Mouse (Mus musculus): Measurements from ENCODE around the gene Taldo1. TPM values are rescaled to one million over a fixed set of nuclear protein-coding genes. Genes with fewer than 3 reads are reported as not detected.
A peak's percentile ranks its signal among the peaks of the same experiment; 100 is the strongest.
"Not testable (repeated sequence)": the region's sequence is repeated elsewhere in the genome, so short reads cannot be mapped to it uniquely, and the experiment has no call there.

The Taldo1 gene
- total RNA-seq, 4 experiments from 2014 or later = 107 to 115 (median 110) TPM

- no peak for DNase-seq (ENCODE audit: low spot score)
These were observed 46.4 kb downstream of the Taldo1 start for GRCm38 (mm10) chr7:141438201-141438968.

- no peak for DNase-seq (ENCODE audit: low spot score)
These were observed 47.2 kb downstream of the Taldo1 start for GRCm38 (mm10) chr7:141439140-141439679.

GRCm38 (mm10) chr7:141439811-141440210, 47.8 kb downstream of the Taldo1 start:
- no peak for DNase-seq (ENCODE audit: low spot score)

GRCm38 (mm10) chr7:141440613-141441012, 48.6 kb downstream of the Taldo1 start:
- no peak for DNase-seq (ENCODE audit: low spot score)

- no peak for DNase-seq (ENCODE audit: low spot score)
These were observed 49.5 kb downstream of the Taldo1 start for GRCm38 (mm10) chr7:141441460-141441859.

- DNase-seq (ENCODE audit: low spot score) = no peak
These were observed 50.2 kb downstream of the Taldo1 start for GRCm38 (mm10) chr7:141442199-141442598.

- no peak for DNase-seq (ENCODE audit: low spot score)
These were observed 51.3 kb downstream of the Taldo1 start for GRCm38 (mm10) chr7:141443081-141443821.

GRCm38 (mm10) chr7:141443828-141444237, 51.8 kb downstream of the Taldo1 start, which contains the start of gene Pidd1:
Gene Pidd1 (minus strand): TSS chr7:141444025.
- no peak for DNase-seq (ENCODE audit: low spot score)

GRCm38 (mm10) chr7:141446374-141446773, 54.4 kb downstream of the Taldo1 start:
- DNase-seq (ENCODE audit: low spot score) = not testable (repeated sequence)

- peak; percentile 95 for DNase-seq (ENCODE audit: low spot score)
These were observed 55.4 kb downstream of the Taldo1 start, which contains the start of gene Rplp2 for GRCm38 (mm10) chr7:141447110-141447991. Gene Rplp2 (plus strand): TSS chr7:141447370.

- no peak for DNase-seq (ENCODE audit: low spot score)
These were observed 59.9 kb downstream of the Taldo1 start for GRCm38 (mm10) chr7:141451928-141452327.

Other genes with a start within 250 kb of the Taldo1 start
- gene Rnh1, start 219.3 kb upstream of the Taldo1 start, total RNA-seq (2022) = 10 to 100 TPM; 71.3 to 75.2 (median 72.9) TPM
- 100 to 1,000 TPM in 1 of 4 experiments, 10 to 100 TPM in 3; 81.0 to 107 (median 87.7) TPM for gene Hras, start 198.2 kb upstream of the Taldo1 start, total RNA-seq (2022)
- 1 to 10 TPM; 1.8 to 3.4 (median 3.0) TPM for gene Lrrc56, start 198.0 kb upstream of the Taldo1 start, total RNA-seq (2022)
- not detected for gene Lmntd2, start 178.1 kb upstream of the Taldo1 start, total RNA-seq (2022)
- gene Rassf7, start 176.3 kb upstream of the Taldo1 start, total RNA-seq (2022) = under 1 TPM in 3 of 4 experiments, not detected in 1; 0.66 to 0.90 (median 0.73) TPM
- gene Phrf1, start 163.4 kb upstream of the Taldo1 start, total RNA-seq (2022) = 10 to 100 TPM; 26.2 to 38.2 (median 31.9) TPM
- 1 to 10 TPM; 1.7 to 2.4 (median 2.1) TPM for gene Irf7, start 125.7 kb upstream of the Taldo1 start, total RNA-seq (2022)
- gene Cdhr5, start 115.4 kb upstream of the Taldo1 start, total RNA-seq (2022) = not detected
- gene Sct, start 113.1 kb upstream of the Taldo1 start, total RNA-seq (2022) = not detected
- not detected for gene Drd4, start 100.2 kb upstream of the Taldo1 start, total RNA-seq (2022)
- 10 to 100 TPM; 10.8 to 14.7 (median 12.7) TPM for gene Deaf1, start 64.5 kb upstream of the Taldo1 start, total RNA-seq (2022)
- gene Tmem80, start 64.5 kb upstream of the Taldo1 start, total RNA-seq (2022) = 10 to 100 TPM; 13.7 to 16.6 (median 15.5) TPM
- 1 to 10 TPM; 3.7 to 5.0 (median 3.9) TPM for gene Eps8l2, start 53.3 kb upstream of the Taldo1 start, total RNA-seq (2022)
- 10 to 100 TPM; 13.3 to 16.0 (median 14.8) TPM for gene Gatd1, start 21.9 kb downstream of the Taldo1 start, total RNA-seq (2022)
- gene Cend1, start 37.3 kb downstream of the Taldo1 start, total RNA-seq (2022) = 1 to 10 TPM in 3 of 4 experiments, under 1 TPM in 1; 0.78 to 1.7 (median 1.4) TPM
- gene Slc25a22, start 45.7 kb downstream of the Taldo1 start, total RNA-seq (2022) = 10 to 100 TPM; 44.3 to 76.1 (median 66.5) TPM
- under 1 TPM; 0.32 to 0.62 (median 0.44) TPM for gene Pidd1, start 51.8 kb downstream of the Taldo1 start, total RNA-seq (2022)
- 100 to 1,000 TPM; 796 to 941 (median 846) TPM for gene Rplp2, start 55.2 kb downstream of the Taldo1 start, total RNA-seq (2022)
- gene Pnpla2, start 63.0 kb downstream of the Taldo1 start, total RNA-seq (2022) = 100 to 1,000 TPM; 419 to 549 (median 431) TPM
- 10 to 100 TPM; 17.7 to 24.2 (median 19.1) TPM for gene Cracr2b, start 68.9 kb downstream of the Taldo1 start, total RNA-seq (2022)
- 100 to 1,000 TPM; 331 to 351 (median 345) TPM for gene Cd151, start 75.2 kb downstream of the Taldo1 start, total RNA-seq (2022)
- gene Polr2l, start 82.9 kb downstream of the Taldo1 start, total RNA-seq (2022) = 10 to 100 TPM; 75.5 to 93.4 (median 84.3) TPM
- 10 to 100 TPM; 25.8 to 45.3 (median 42.8) TPM for gene Tspan4, start 83.0 kb downstream of the Taldo1 start, total RNA-seq (2022)
- 10 to 100 TPM; 48.2 to 55.0 (median 50.3) TPM for gene Chid1, start 147.7 kb downstream of the Taldo1 start, total RNA-seq (2022)
- gene Ap2a2, start 170.0 kb downstream of the Taldo1 start, total RNA-seq (2022) = 10 to 100 TPM; 55.2 to 65.5 (median 61.3) TPM

Data from heart, adult 8-10 months (tissue).